Mouse (Mus musculus) stomach, postnatal 0 days (tissue): ENCODE measurements around the gene Stk38l. TPM values are rescaled to one million over a fixed set of nuclear protein-coding genes. Genes with fewer than 3 reads are reported as not detected.

ENCODE experiments used
- ATAC-seq: fragments of 200-750 bp; cut with Nextera tagmentation; 2 replicates; pipeline ENCODE4 v1.8.0; 2017; ENCODE audit not compliant: low FRiP score, low TSS enrichment
- DNase-seq: peaks from one replicate; pipeline ENCODE4 v3.0.0-alpha.2; 2016; ENCODE audit warnings: low spot score
- H3K27ac ChIP-seq: fragments of 300-500 bp; sonication (generic); replicated peaks from 2 replicates; pipeline ENCODE4 v1.5.1; 2014; ENCODE audit warnings: mild to moderate bottlenecking, control low read depth
- H3K27me3 ChIP-seq: fragments of 300-500 bp; sonication (generic); 2 replicates; pipeline ENCODE4 v1.6.1; 2014; ENCODE audit warnings: low read length; ENCODE audit not compliant: control insufficient read depth, insufficient read depth
- H3K36me3 ChIP-seq: fragments of 300-500 bp; sonication (generic); 2 replicates; pipeline ENCODE4 v1.6.1; 2014; ENCODE audit warnings: low read length, mixed read lengths; ENCODE audit not compliant: control insufficient read depth, insufficient read depth
- H3K4me1 ChIP-seq: fragments of 300-500 bp; sonication (generic); replicated peaks from 2 replicates; pipeline ENCODE4 v1.6.1; 2014; ENCODE audit warnings: antibody characterized with exemption; ENCODE audit not compliant: control insufficient read depth, insufficient read depth
- H3K4me2 ChIP-seq: fragments of 300-500 bp; sonication (generic); replicated peaks from 2 replicates; pipeline ENCODE4 v1.6.1; 2014; ENCODE audit warnings: low read depth, mild to moderate bottlenecking, control low read depth, moderate library complexity
- H3K4me3 ChIP-seq: fragments of 300-500 bp; sonication (generic); 2 replicates; pipeline ENCODE4 v1.5.1; 2014; ENCODE audit warnings: low read depth, low read length, control low read depth
- H3K9ac ChIP-seq: fragments of 300-500 bp; sonication (generic); 2 replicates; pipeline ENCODE4 v1.6.1; 2014; ENCODE audit warnings: mild to moderate bottlenecking, low read length, control low read depth, mixed read lengths
- H3K9me3 ChIP-seq: fragments of 300-500 bp; sonication (generic); 2 replicates; pipeline ENCODE4 v1.6.1; 2016; ENCODE audit warnings: low read length; ENCODE audit not compliant: control insufficient read depth
- CTCF ChIP-seq: IDR thresholded peaks from 2 replicates; pipeline ENCODE4 v1.5.1; 2016; ENCODE audit warnings: antibody characterized with exemption, low read depth, mild to moderate bottlenecking, moderate library complexity
- EP300 ChIP-seq: optimal IDR thresholded peaks from 2 replicates; pipeline ENCODE3; 2016; ENCODE audit warnings: antibody characterized with exemption
- WGBS: fragments of 180-500 bp; shearing (Covaris S2); extraction: QIAGEN DNeasy Blood & Tissue Kit; methylation state at CpG from one replicate; pipeline ENCODE4 v1.1.7; 2014; 5-methylcytosine and 5-hydroxymethylcytosine counted together
- polyA plus RNA-seq: library from polyadenylated mRNA; unstranded; fragments of >200 nt; fragmentation: Nextera tagmentation; extraction: Ambion mirVana; gene quantifications from 2 replicates; pipeline ENCODE4 v1.2.1, GENCODE M21; 2015

Gene Stk38l
- polyA plus RNA-seq, 1 experiment from 2014 or later: 16.9 TPM

DNA sequence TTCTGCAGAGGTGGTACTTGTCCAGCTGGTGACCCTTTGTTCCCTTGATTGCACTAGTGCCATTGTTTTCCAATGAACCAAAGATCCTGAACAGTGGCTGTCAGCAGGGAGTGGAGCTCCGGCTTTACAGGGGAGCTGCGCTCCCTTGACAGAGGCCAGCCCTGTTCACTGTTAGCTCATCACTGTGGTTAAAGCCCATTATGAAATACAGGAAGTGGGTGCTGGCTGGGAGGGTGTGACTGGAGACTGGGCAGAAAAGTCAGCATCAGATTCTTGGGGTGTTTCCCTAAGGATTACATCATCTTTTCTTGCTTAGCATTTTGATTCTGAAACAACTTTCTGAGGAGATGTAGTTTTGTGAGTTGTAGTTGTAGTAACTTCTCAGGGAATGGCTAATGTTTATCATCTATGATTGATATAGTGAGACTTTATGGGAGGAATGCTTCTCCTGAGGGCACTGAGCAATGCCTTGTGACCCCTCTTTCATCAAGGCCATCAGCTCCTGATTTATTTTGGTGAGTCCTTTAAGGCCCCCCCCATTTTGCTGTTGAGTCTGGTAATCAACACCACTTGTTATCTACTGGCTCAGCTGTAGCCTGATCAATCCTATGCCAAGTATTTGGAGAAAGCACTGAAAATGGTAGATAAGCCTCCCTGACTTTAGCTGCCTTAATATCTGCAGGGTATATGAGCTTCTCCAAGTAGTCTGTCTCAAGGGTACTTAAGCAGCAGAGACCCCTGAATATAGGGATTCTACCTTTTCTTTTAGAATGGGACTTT, 52.0 kb downstream of the Stk38l start:
- WGBS: 26% methylated on average over 2 of the region's 2 CpGs
- ATAC-seq (peak; percentile 96), DNase-seq (peak; percentile 55)
- H3K9me3 ChIP-seq: no peaks in the 10 kb centered on the region
- H3K27ac ChIP-seq: no peak overlapping the region
- no peak overlapping the region for H3K4me2 ChIP-seq
- no peak for TF ChIP-seq CTCF
- TF ChIP-seq EP300: no peak
- no peak overlapping the region for H3K4me3 ChIP-seq
- H3K36me3 ChIP-seq: peaks cover 5% of the 10 kb centered on the region; the same call in 1 of the 2 replicates
- no peaks in the 10 kb centered on the region for H3K4me1 ChIP-seq
- no peaks in the 10 kb centered on the region for H3K27me3 ChIP-seq
- no peak overlapping the region for H3K9ac ChIP-seq

- H3K4me2 ChIP-seq: no peak overlapping the region
- H3K4me3 ChIP-seq: no peak overlapping the region
- TF ChIP-seq EP300 (no peak), CTCF (no peak)
- ATAC-seq (no peak), DNase-seq (no peak)
- 92% methylated on average over 3 of the region's 3 CpGs for WGBS
- H3K9ac ChIP-seq: no peak overlapping the region
- H3K27me3 ChIP-seq: no peaks in the 10 kb centered on the region
- no peak overlapping the region for H3K27ac ChIP-seq
- no peaks in the 10 kb centered on the region for H3K9me3 ChIP-seq
- H3K36me3 ChIP-seq: peaks cover 5% of the 10 kb centered on the region; the same call in 1 of the 2 replicates
- H3K4me1 ChIP-seq: no peaks in the 10 kb centered on the region
These were observed 53.3 kb downstream of the Stk38l start for GRCm38 (mm10) chr6:146778055-146778454.

DNA sequence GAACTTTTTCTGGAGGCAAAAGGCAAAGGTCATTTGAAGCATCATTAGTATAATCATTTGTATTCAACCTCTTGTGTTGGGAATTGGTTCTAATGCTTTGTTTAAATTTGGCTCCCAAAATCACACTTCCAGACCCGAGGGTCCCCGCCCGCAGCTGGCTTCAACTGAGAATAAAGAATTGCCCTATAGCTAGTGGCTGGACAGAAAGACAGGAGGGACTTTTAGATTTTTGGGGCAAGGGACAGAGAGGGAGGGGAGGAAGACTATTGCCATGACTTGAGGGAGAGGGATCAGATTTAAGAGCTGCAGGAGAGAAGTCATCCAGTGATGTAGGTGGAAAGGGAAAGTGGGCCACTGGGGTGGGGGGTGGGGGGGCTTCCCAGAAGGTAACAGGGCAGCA, 56.8 kb downstream of the Stk38l start:
- no peaks in the 10 kb centered on the region for H3K9me3 ChIP-seq
- WGBS: 64% methylated on average over 3 of the region's 3 CpGs
- ATAC-seq: no peak

GRCm38 (mm10) chr6:146793527-146793926, 68.7 kb downstream of the Stk38l start:
- H3K4me2 ChIP-seq: no peak overlapping the region
- no peak overlapping the region for H3K27ac ChIP-seq
- H3K27me3 ChIP-seq: no peaks in the 10 kb centered on the region
- DNase-seq (no peak), ATAC-seq (peak; percentile 60)
- 39% methylated on average over 3 of the region's 3 CpGs for WGBS
- no peaks in the 10 kb centered on the region for H3K9me3 ChIP-seq
- 0 out of 2 replicates have a peak, but pooled peaks cover 3% of the 10 kb centered on the region for H3K4me1 ChIP-seq
- no peak overlapping the region for H3K4me3 ChIP-seq
- no peak overlapping the region for H3K9ac ChIP-seq
- H3K36me3 ChIP-seq: no peaks in the 10 kb centered on the region
- peak; percentile 30 for TF ChIP-seq EP300
- no peak for TF ChIP-seq CTCF

More for the DNA sequence above, 56.8 kb downstream of the Stk38l start:
- Histone ChIP-seq H3K4me3 (no peak overlapping the region), H3K9ac (no peak overlapping the region), H3K4me2 (no peak overlapping the region), H3K36me3 (no peaks in the 10 kb centered on the region), H3K27me3 (no peaks in the 10 kb centered on the region), H3K27ac (no peak overlapping the region), H3K4me1 (no peaks in the 10 kb centered on the region)
- no peak for TF ChIP-seq CTCF
- TF ChIP-seq EP300: no peak
- DNase-seq: no peak

GRCm38 (mm10) chr6:146795166-146795923, 70.5 kb downstream of the Stk38l start:
- peak; percentile 27; the same call in 1 of the 2 replicates for ATAC-seq
- H3K36me3 ChIP-seq: no peaks in the 10 kb centered on the region
- H3K4me1 ChIP-seq: 0 out of 2 replicates have a peak, but pooled peaks cover 3% of the 10 kb centered on the region
- H3K4me3 ChIP-seq: peak overlapping the region; percentile 52
- WGBS: 14% methylated on average over 22 of the region's 22 CpGs
- H3K27ac ChIP-seq: peak overlapping the region; percentile 42; the same call in 1 of the 2 replicates
- peak overlapping the region; percentile 74 for H3K9ac ChIP-seq
- no peaks in the 10 kb centered on the region for H3K27me3 ChIP-seq
- H3K9me3 ChIP-seq: no peaks in the 10 kb centered on the region
- H3K4me2 ChIP-seq: peak overlapping the region; percentile 77
- DNase-seq: peak; percentile 28
- TF ChIP-seq EP300 (no peak), CTCF (no peak)
